Mouse (Mus musculus): ENCODE results near the gene Tubb4a.
"Not testable (repeated sequence)": the region's sequence is repeated elsewhere in the genome, so short reads cannot be mapped to it uniquely, and the experiment has no call there.

Tubb4a gene

GRCm38 (mm10) chr17:57058891-57059485 lies 28.6 kb downstream of the Tubb4a start, which contains the start of gene Crb3:
Gene Crb3, plus strand, starts transcription at chr17:57059105.
- no peak for DNase-seq (ENCODE audit: low spot score)

GRCm38 (mm10) chr17:57056246-57056645 lies 31.3 kb downstream of the Tubb4a start:
- DNase-seq (ENCODE audit: low spot score): no peak

GRCm38 (mm10) chr17:57051679-57052078 lies 35.9 kb downstream of the Tubb4a start:
- DNase-seq (ENCODE audit: low spot score): not testable (repeated sequence)

GRCm38 (mm10) chr17:57048816-57049215 lies 38.8 kb downstream of the Tubb4a start:
- DNase-seq (ENCODE audit: low spot score): no peak

- no peak for DNase-seq (ENCODE audit: low spot score)
Observed at GRCm38 (mm10) chr17:57047406-57047805, 40.2 kb downstream of the Tubb4a start.

- DNase-seq (ENCODE audit: low spot score): no peak
Observed at GRCm38 (mm10) chr17:57041554-57041953, 46.0 kb downstream of the Tubb4a start, which contains the start of gene Slc25a41. Gene Slc25a41, minus strand, starts transcription at chr17:57041654.

GRCm38 (mm10) chr17:57038978-57039377 lies 48.6 kb downstream of the Tubb4a start:
- no peak for DNase-seq (ENCODE audit: low spot score)

- DNase-seq (ENCODE audit: low spot score): no peak
Observed at GRCm38 (mm10) chr17:57032854-57033253, 54.7 kb downstream of the Tubb4a start.

- peak; percentile 80 for DNase-seq (ENCODE audit: low spot score)
Observed at GRCm38 (mm10) chr17:57031661-57032420, 55.7 kb downstream of the Tubb4a start.

- DNase-seq (ENCODE audit: low spot score): peak; percentile 8
Observed at GRCm38 (mm10) chr17:57030931-57031660, 56.5 kb downstream of the Tubb4a start, which contains the start of gene Khsrp. Gene Khsrp, minus strand, starts transcription at chr17:57031522.
